Mouse (Mus musculus) testis, adult 2 months (tissue): ENCODE results near the gene Thap11. TPM values are rescaled to one million over a fixed set of nuclear protein-coding genes. Genes with fewer than 3 reads are reported as not detected.
A peak's percentile ranks its signal among the peaks of the same experiment; 100 is the strongest.
"Not testable (repeated sequence)": the region's sequence is repeated elsewhere in the genome, so short reads cannot be mapped to it uniquely, and the experiment has no call there.

ENCODE experiments used
- H3K27ac ChIP-seq: fragments of 200-500 bp; 2 replicates; pipeline ENCODE4 v1.5.1; 2012; ENCODE audit warnings: low read depth, low read length; ENCODE audit not compliant: control insufficient read depth, insufficient read depth
- H3K27me3 ChIP-seq: fragments of 200-500 bp; 2 replicates; pipeline ENCODE4 v1.6.1; 2012; ENCODE audit warnings: mild to moderate bottlenecking, low read length, moderate library complexity; ENCODE audit not compliant: control insufficient read depth, insufficient read depth
- H3K36me3 ChIP-seq: fragments of 200-500 bp; 2 replicates; pipeline ENCODE4 v1.6.1; 2012; ENCODE audit warnings: mild to moderate bottlenecking, low read length; ENCODE audit not compliant: control insufficient read depth, insufficient read depth
- H3K4me1 ChIP-seq: fragments of 200-500 bp; 2 replicates; pipeline ENCODE4 v1.6.1; 2012; ENCODE audit warnings: low read length; ENCODE audit not compliant: control insufficient read depth, insufficient read depth
- H3K4me3 ChIP-seq: fragments of 200-500 bp; 2 replicates; pipeline ENCODE4 v1.5.1; 2012; ENCODE audit warnings: low read depth, mild to moderate bottlenecking, low read length, moderate library complexity, mixed read lengths; ENCODE audit not compliant: control insufficient read depth
- CTCF ChIP-seq: fragments of 200-500 bp; IDR thresholded peaks from 2 replicates; pipeline ENCODE4 v1.5.1; 2012; ENCODE audit warnings: low read depth, mild to moderate bottlenecking, inconsistent platforms, low read length, moderate library complexity; ENCODE audit not compliant: control insufficient read depth, insufficient read depth, insufficient replicate concordance
- POLR2A ChIP-seq: fragments of 200-500 bp; IDR thresholded peaks from 2 replicates; pipeline ENCODE4 v1.6.1; 2012; ENCODE audit warnings: low read depth, mild to moderate bottlenecking, inconsistent platforms, low read length, moderate library complexity; ENCODE audit not compliant: control insufficient read depth
- polyA plus RNA-seq: library from polyadenylated mRNA; depleted of rRNA; stranded (reverse); fragments of >200 nt; gene quantifications from 2 replicates; pipeline ENCODE4 v1.2.3, GENCODE M21; 2012

Thap11 gene
- polyA plus RNA-seq, 1 experiment: 13.1 TPM

- H3K36me3 ChIP-seq: no peaks in the 10 kb centered on the region; the same call in 1 of the 2 replicates
- TF ChIP-seq CTCF (no peak), POLR2A (peak; percentile 89)
- H3K4me1 ChIP-seq: peaks cover 2% of the 10 kb centered on the region; the same call in 1 of the 2 replicates
- H3K27me3 ChIP-seq: no peaks in the 10 kb centered on the region
- H3K27ac ChIP-seq: peak within 1 kb of the TSS; percentile 99
- peak within 1 kb of the TSS; percentile 91 for H3K4me3 ChIP-seq
Measured at GRCm38 (mm10) chr8:105826861-105827848, 27.8 kb upstream of the Thap11 start, which contains the start of the genes Ranbp10 and Tsnaxip1. Gene Ranbp10 (minus strand): TSS chr8:105827350. Gene Tsnaxip1 (plus strand): TSS chr8:105827731.

- H3K4me3 ChIP-seq, H3K27me3 ChIP-seq, H3K36me3 ChIP-seq, H3K27ac ChIP-seq, H3K4me1 ChIP-seq: not testable (repeated sequence)
Measured at GRCm38 (mm10) chr8:105833740-105834139, 21.2 kb upstream of the Thap11 start.

DNA sequence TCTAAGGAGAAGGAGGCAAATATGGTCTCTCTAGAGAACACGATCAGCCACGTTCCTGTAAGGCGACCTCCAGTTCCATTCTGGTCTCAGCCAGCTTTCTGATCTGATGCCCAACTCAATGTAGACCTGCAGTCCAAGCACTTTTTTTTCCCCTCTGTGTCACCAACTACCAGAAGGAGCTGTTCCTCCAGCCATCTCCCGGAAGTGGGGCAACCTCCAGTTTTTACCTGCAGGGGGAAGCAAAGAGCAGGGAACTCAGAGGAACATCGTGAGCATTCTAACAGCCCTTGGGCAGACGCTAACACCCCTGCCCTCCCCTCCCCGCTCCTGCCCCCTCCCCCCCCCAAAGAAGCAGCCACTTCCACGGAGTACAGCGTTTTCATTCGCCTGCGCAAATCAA is 19.6 kb upstream of the Thap11 start:
- Histone ChIP-seq H3K27ac (no peak overlapping the region), H3K27me3 (no peaks in the 10 kb centered on the region), H3K36me3 (no peaks in the 10 kb centered on the region), H3K4me1 (no peaks in the 10 kb centered on the region), H3K4me3 (no peak overlapping the region)
- TF ChIP-seq POLR2A (no peak), CTCF (peak; percentile 53; the same call in 1 of the 2 replicates)

DNA sequence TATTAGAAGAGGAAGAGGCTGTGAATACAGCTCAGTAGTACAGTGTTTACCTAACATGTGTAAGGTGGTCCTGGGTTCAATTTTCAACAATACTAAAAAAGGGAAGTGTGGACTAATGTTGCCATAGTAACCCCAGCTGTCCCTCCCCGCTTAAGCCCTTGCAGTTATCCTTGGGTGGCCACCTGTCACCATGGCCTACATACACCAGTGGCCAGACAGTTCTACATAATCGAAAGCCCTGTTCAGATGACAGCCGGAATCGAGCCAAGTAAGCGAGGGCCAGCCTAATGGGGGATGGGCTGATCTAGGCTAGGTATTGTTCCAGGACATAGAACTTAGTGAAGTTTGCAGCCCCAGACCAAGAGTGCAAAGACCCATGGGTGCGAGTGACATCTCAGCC is 17.9 kb upstream of the Thap11 start:
- H3K27me3 ChIP-seq: no peaks in the 10 kb centered on the region
- no peak for TF ChIP-seq POLR2A
- TF ChIP-seq CTCF: no peak

DNA sequence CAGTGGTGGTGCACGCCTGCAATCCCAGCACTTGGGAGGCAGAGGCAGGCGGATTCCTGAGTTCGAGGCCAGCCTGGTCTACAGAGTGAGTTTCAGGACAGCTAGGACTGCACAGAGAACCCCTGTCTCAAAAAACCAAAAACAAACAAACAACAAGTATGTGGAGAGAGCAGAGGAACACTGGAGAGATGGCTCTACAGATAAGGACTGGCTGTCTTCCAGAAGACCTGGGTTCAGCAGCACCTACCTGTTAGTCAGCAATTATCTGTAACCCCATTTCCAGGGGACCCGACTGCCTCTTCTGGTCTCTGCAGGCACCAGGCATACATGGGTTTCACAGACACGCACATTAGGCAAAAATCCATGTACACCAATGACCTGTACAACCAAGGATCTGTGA is 15.7 kb upstream of the Thap11 start:
- no peak overlapping the region for H3K27ac ChIP-seq

More for the DNA sequence above, 17.9 kb upstream of the Thap11 start:
- H3K4me1 ChIP-seq: no peaks in the 10 kb centered on the region
- H3K36me3 ChIP-seq: no peaks in the 10 kb centered on the region; the same call in 1 of the 2 replicates
- H3K27ac ChIP-seq: no peak overlapping the region
- H3K4me3 ChIP-seq: no peak overlapping the region

DNA sequence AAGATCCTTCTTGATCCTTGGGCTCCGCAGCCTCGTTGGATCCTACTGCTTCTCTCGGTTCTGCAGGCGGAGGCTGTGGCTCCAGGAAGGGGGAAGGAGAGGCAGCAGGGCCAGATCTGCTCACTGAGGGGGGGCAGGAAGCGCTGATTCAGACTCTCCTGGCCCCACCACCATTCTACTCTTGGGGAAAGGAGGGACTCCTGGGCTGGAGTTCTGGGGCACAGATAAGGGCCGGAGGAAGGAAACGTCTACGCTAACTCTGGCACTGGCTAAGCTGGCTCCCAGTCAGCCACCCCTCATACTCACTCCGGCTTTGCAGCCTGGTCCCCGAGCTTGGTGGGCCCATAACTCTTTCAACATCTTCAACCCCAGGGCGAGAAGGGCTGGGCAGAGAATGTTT is 8.3 kb upstream of the Thap11 start:
- no peaks in the 10 kb centered on the region; the same call in none of the 2 replicates for H3K36me3 ChIP-seq
- no peaks in the 10 kb centered on the region for H3K27me3 ChIP-seq
- no peak overlapping the region for H3K4me3 ChIP-seq
- peaks cover 4% of the 10 kb centered on the region for H3K4me1 ChIP-seq
- TF ChIP-seq CTCF: no peak
- no peak for TF ChIP-seq POLR2A
- no peak overlapping the region for H3K27ac ChIP-seq

More for the DNA sequence above, 15.7 kb upstream of the Thap11 start:
- Histone ChIP-seq H3K4me1 (no peaks in the 10 kb centered on the region), H3K27me3 (no peaks in the 10 kb centered on the region), H3K4me3 (no peak overlapping the region), H3K36me3 (no peaks in the 10 kb centered on the region; the same call in 1 of the 2 replicates)
- TF ChIP-seq POLR2A (no peak), CTCF (no peak)

DNA sequence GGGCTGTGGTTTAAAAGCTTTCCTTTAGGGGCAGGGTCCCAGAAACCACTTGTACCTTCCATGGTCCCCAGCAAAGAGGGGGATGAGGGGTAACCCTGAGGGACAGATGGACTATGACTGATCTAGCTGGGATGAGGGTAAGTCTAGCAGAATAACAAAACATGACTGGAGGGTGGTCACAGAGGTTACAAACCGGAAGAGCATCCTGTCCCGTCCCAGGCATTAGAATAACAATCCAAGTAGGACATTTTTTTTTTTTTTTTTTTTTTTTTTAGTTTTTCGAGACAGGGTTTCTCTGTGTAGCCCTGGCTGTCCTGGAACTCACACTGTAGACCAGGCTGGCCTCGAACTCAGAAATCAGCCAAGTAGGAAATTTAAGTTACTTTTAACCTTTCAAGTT is 4.9 kb upstream of the Thap11 start:
- H3K4me3 ChIP-seq: no peak overlapping the region
- H3K36me3 ChIP-seq: no peaks in the 10 kb centered on the region
- peaks cover 6% of the 10 kb centered on the region for H3K4me1 ChIP-seq
- TF ChIP-seq POLR2A: no peak
- TF ChIP-seq CTCF: no peak
- H3K27ac ChIP-seq: no peak overlapping the region
- no peaks in the 10 kb centered on the region for H3K27me3 ChIP-seq

GRCm38 (mm10) chr8:105850611-105851010 is 4.3 kb upstream of the Thap11 start:
- H3K27ac ChIP-seq: no peak overlapping the region
- no peaks in the 10 kb centered on the region for H3K36me3 ChIP-seq
- H3K4me3 ChIP-seq: no peak overlapping the region
- peaks cover 6% of the 10 kb centered on the region for H3K4me1 ChIP-seq
- H3K27me3 ChIP-seq: no peaks in the 10 kb centered on the region
- TF ChIP-seq POLR2A: no peak
- TF ChIP-seq CTCF: no peak
